Mouse (Mus musculus): ENCODE data around the gene Grik5.
A peak's percentile ranks its signal among the peaks of the same experiment; 100 is the strongest.

- TF ChIP-seq CTCF (IDR thresholded peaks at IDR 0.05; ENCODE audit: low read depth, low read length) (peak; percentile 51), POLR2A (IDR thresholded peaks at IDR 0.05; ENCODE audit: insufficient read depth, low read length) (no peak)
Observed at GRCm38 (mm10) chr7:25010090-25010913, 61.8 kb downstream of the Grik5 start.
